Mouse (Mus musculus) forebrain, embryonic 15.5 days (tissue): ENCODE data around the gene Abcc5. TPM values are rescaled to one million over a fixed set of nuclear protein-coding genes. Genes with fewer than 3 reads are reported as not detected.

Experiments
- polyA plus RNA-seq: library from polyadenylated mRNA; unstranded; fragments of >200 nt; fragmentation: Nextera tagmentation; extraction: Ambion mirVana; gene quantifications from 2 replicates; pipeline ENCODE4 v1.2.1, GENCODE M21; 2015

Abcc5 gene
- polyA plus RNA-seq, 1 experiment from 2014 or later, result 144 TPM

Other genes with a start within 250 kb of the Abcc5 start
- 2.7 and 2.9 TPM in 2 replicates for gene Map6d1, start 185.0 kb downstream of the Abcc5 start, polyA plus RNA-seq
- gene Parl, start 124.0 kb downstream of the Abcc5 start, polyA plus RNA-seq, result 78.9 and 89.7 TPM in 2 replicates
- gene Cyp2ab1, start 101.0 kb downstream of the Abcc5 start, polyA plus RNA-seq, result not detected in 2 replicates
- 96.8 and 98.9 TPM in 2 replicates for gene Eif2b5, start 72.4 kb upstream of the Abcc5 start, polyA plus RNA-seq
- gene Dvl3, start 90.6 kb upstream of the Abcc5 start, polyA plus RNA-seq, result 33.3 and 33.7 TPM in 2 replicates
- 1,124 and 1,145 TPM in 2 replicates for gene Ap2m1, start 109.1 kb upstream of the Abcc5 start, polyA plus RNA-seq
- gene Abcf3, start 122.2 kb upstream of the Abcc5 start, polyA plus RNA-seq, result 74.0 and 74.5 TPM in 2 replicates
- 4.3 and 5.3 TPM in 2 replicates for gene Vwa5b2, start 163.1 kb upstream of the Abcc5 start, polyA plus RNA-seq
- 16.3 and 18.9 TPM in 2 replicates for gene Eef1akmt4, start 185.2 kb upstream of the Abcc5 start, polyA plus RNA-seq
- not detected in 2 replicates for gene Gm49333, start 185.2 kb upstream of the Abcc5 start, polyA plus RNA-seq
- gene Alg3, start 185.3 kb upstream of the Abcc5 start, polyA plus RNA-seq, result 30.5 and 34.0 TPM in 2 replicates
- 19.2 and 20.9 TPM in 2 replicates for gene Camk2n2, start 194.9 kb upstream of the Abcc5 start, polyA plus RNA-seq
- gene Ece2, start 203.4 kb upstream of the Abcc5 start, polyA plus RNA-seq, result 11.9 and 12.7 TPM in 2 replicates
- 379 and 388 TPM in 2 replicates for gene Psmd2, start 225.3 kb upstream of the Abcc5 start, polyA plus RNA-seq
- 137 and 140 TPM in 2 replicates for gene Eif4g1, start 241.9 kb upstream of the Abcc5 start, polyA plus RNA-seq